Mouse (Mus musculus) liver, adult 2 months (tissue): ENCODE data around the gene Fgr. TPM values are rescaled to one million over a fixed set of nuclear protein-coding genes. Genes with fewer than 3 reads are reported as not detected.
A peak's percentile ranks its signal among the peaks of the same experiment; 100 is the strongest.

ENCODE experiments used
- DNase-seq: peaks from one replicate; pipeline ENCODE4 v3.0.0-alpha.2; 2011; ENCODE audit warnings: low read depth, low spot score; ENCODE audit errors: extremely low read depth
- H3K27ac ChIP-seq: fragments of 200-500 bp; replicated peaks from 2 replicates; pipeline ENCODE4 v1.5.1; 2012; ENCODE audit warnings: low read depth, mild to moderate bottlenecking, control low read depth, inconsistent platforms, low read length; ENCODE audit not compliant: insufficient read depth
- H3K27me3 ChIP-seq: fragments of 200-500 bp; 2 replicates; pipeline ENCODE4 v1.6.1; 2012; ENCODE audit warnings: mild to moderate bottlenecking, moderate library complexity, low read length, inconsistent platforms; ENCODE audit not compliant: control insufficient read depth, insufficient read depth
- H3K36me3 ChIP-seq: fragments of 200-500 bp; 2 replicates; pipeline ENCODE4 v1.6.1; 2012; ENCODE audit warnings: low read length, inconsistent platforms; ENCODE audit not compliant: control insufficient read depth, insufficient read depth
- H3K4me1 ChIP-seq: fragments of 200-500 bp; 2 replicates; pipeline ENCODE4 v1.6.1; 2011; ENCODE audit warnings: low read length; ENCODE audit not compliant: control insufficient read depth, insufficient read depth
- H3K4me3 ChIP-seq: fragments of 200-500 bp; 2 replicates; pipeline ENCODE4 v1.5.1; 2011; ENCODE audit warnings: low read depth, mild to moderate bottlenecking, control low read depth, low read length, moderate library complexity; ENCODE audit not compliant: insufficient read depth
- H3K79me2 ChIP-seq: fragments of 200-500 bp; 2 replicates; pipeline ENCODE4 v1.6.1; 2012; ENCODE audit warnings: inconsistent platforms, mild to moderate bottlenecking, low read length, moderate library complexity; ENCODE audit not compliant: control insufficient read depth, insufficient read depth
- H3K9ac ChIP-seq: fragments of 200-500 bp; 2 replicates; pipeline ENCODE4 v1.6.1; 2012; ENCODE audit warnings: low read depth, mild to moderate bottlenecking, control low read depth, inconsistent platforms, low read length
- CTCF ChIP-seq: fragments of 200-500 bp; IDR thresholded peaks from 2 replicates; pipeline ENCODE4 v1.5.1; 2011; ENCODE audit warnings: low read depth, low read length, control low read depth
- POLR2A ChIP-seq: fragments of 200-500 bp; IDR thresholded peaks from 2 replicates; pipeline ENCODE4 v1.6.1; 2011; ENCODE audit warnings: low read length, control low read depth; ENCODE audit not compliant: insufficient read depth; ENCODE audit errors: extremely low read depth
- WGBS: fragments of 180-500 bp; shearing (Covaris S2); methylation state at CpG from one replicate; pipeline ENCODE4 v1.1.7; 2018; 5-methylcytosine and 5-hydroxymethylcytosine counted together
- polyA plus RNA-seq: library from polyadenylated mRNA; depleted of rRNA; stranded (reverse); fragments of >200 nt; gene quantifications from 2 replicates; pipeline ENCODE4 v1.2.3, GENCODE M21; 2012
- total RNA-seq: library from RNA; depleted of rRNA; stranded (reverse); fragments of >200 nt; gene quantifications from 2 replicates; pipeline ENCODE4 v1.2.3, GENCODE M21; 2014

The Fgr gene
- total and polyA plus RNA-seq, 2 experiments: 1.3 to 1.6 TPM

- Histone ChIP-seq H3K27ac (no peak overlapping the region), H3K27me3 (no peaks in the 10 kb centered on the region), H3K9ac (no peak overlapping the region), H3K79me2 (no peaks in the 10 kb centered on the region), H3K4me3 (no peak overlapping the region), H3K36me3 (no peaks in the 10 kb centered on the region), H3K4me1 (peaks cover 16% of the 10 kb centered on the region)
- no peak for DNase-seq
- no peak for TF ChIP-seq POLR2A
- no peak for TF ChIP-seq CTCF
- WGBS: 64% methylated on average over 2 of the region's 2 CpGs
These were observed 18.5 kb upstream of the Fgr start for GRCm38 (mm10) chr4:132955395-132955791.

GRCm38 (mm10) chr4:132958741-132959678 is 14.9 kb upstream of the Fgr start:
- no peaks in the 10 kb centered on the region for H3K79me2 ChIP-seq
- H3K36me3 ChIP-seq: no peaks in the 10 kb centered on the region
- peaks cover 25% of the 10 kb centered on the region for H3K4me1 ChIP-seq
- H3K27me3 ChIP-seq: no peaks in the 10 kb centered on the region
- DNase-seq: no peak
- no peak for TF ChIP-seq POLR2A
- no peak for TF ChIP-seq CTCF
- no peak overlapping the region for H3K4me3 ChIP-seq
- 16% methylated on average over 10 of the region's 10 CpGs for WGBS
- peak overlapping the region; percentile 71 for H3K27ac ChIP-seq
- peak overlapping the region; percentile 10; the same call in 1 of the 2 replicates for H3K9ac ChIP-seq

- TF ChIP-seq POLR2A (no peak), CTCF (no peak)
- H3K9ac ChIP-seq: no peak overlapping the region
- H3K79me2 ChIP-seq: no peaks in the 10 kb centered on the region
- H3K4me1 ChIP-seq: peaks cover 25% of the 10 kb centered on the region
- WGBS: 10% methylated on average over 3 of the region's 3 CpGs
- H3K4me3 ChIP-seq: no peak overlapping the region
- DNase-seq: peak; percentile 92
- peak overlapping the region; percentile 71 for H3K27ac ChIP-seq
- H3K36me3 ChIP-seq: no peaks in the 10 kb centered on the region
- H3K27me3 ChIP-seq: no peaks in the 10 kb centered on the region
These were observed 14.2 kb upstream of the Fgr start for GRCm38 (mm10) chr4:132959679-132960045.

GRCm38 (mm10) chr4:132960313-132960712 is 13.6 kb upstream of the Fgr start:
- Histone ChIP-seq H3K27me3 (no peaks in the 10 kb centered on the region), H3K4me3 (no peak overlapping the region), H3K9ac (no peak overlapping the region), H3K79me2 (no peaks in the 10 kb centered on the region), H3K4me1 (peaks cover 25% of the 10 kb centered on the region), H3K27ac (peak overlapping the region; percentile 71), H3K36me3 (no peaks in the 10 kb centered on the region)
- DNase-seq: peak; percentile 91
- TF ChIP-seq CTCF (0 out of 2 replicates have a peak, but pooled peaks have one; percentile 2), POLR2A (no peak)
- WGBS: 10% methylated on average over 5 of the region's 5 CpGs

DNA sequence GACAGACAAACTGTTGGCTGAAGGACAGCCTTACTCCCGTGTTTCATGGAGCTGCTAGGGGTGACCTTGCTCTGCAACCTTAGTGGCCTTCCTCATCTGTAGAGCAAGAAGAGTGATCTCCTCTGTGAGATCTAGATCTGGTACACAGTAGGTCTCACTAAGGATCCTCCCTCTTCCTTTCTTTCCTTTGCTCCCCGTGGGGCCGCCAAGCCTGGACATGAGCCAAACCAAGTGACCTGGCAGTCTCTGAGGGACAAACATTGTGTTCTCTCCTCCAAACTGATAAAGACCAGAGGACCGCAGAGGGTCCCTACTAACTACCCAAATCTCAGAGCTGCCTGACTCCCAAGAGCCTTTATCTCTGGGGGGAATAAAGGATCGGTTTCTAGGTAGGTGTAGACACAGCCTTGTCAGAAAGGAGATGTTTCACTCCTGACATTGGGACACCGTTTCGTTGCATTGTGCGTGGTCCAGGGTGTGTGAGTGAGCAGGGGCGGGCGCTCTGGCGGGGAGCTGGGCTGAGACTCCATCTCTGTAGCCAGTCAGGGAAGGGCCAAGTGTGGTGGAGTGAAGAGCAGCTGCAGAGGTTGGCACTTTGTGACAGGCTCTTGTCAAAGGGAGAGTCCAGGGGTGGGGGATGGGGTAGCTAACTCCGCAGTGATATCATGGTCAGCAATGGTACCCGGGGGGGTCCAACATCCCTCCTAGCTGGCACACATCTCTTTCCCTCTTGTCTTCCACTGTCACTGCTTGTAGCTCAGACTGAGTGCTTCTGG is 12.8 kb upstream of the Fgr start:
- WGBS: 39% methylated on average over 13 of the region's 13 CpGs
- 0 out of 2 replicates have a peak overlapping the region, but pooled peaks have one; percentile 10 for H3K9ac ChIP-seq
- H3K4me1 ChIP-seq: peaks cover 25% of the 10 kb centered on the region
- peak overlapping the region; percentile 71 for H3K27ac ChIP-seq
- TF ChIP-seq CTCF: no peak
- TF ChIP-seq POLR2A: no peak
- no peaks in the 10 kb centered on the region for H3K27me3 ChIP-seq
- DNase-seq: peak; percentile 68
- H3K4me3 ChIP-seq: no peak overlapping the region
- no peaks in the 10 kb centered on the region for H3K36me3 ChIP-seq
- H3K79me2 ChIP-seq: no peaks in the 10 kb centered on the region

DNA sequence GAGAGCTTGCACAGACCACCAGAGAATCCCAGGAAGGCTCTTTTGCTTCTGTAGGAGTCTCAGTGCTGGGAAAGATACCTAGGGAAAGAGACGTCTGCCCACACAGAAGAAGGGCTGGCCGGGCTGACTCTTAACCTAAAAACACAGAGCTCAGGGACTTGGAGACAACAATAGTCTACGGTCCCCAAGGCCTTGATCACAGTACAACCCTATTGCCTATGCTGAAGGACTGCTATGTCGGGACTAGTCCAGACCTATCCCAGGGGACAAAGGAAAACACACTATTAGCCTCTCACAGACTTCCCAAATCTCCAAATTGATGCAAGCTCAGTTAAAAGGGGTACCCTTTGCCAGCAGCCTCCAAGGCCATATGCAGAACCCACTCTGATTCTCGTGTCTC is 12.0 kb upstream of the Fgr start:
- no peak overlapping the region for H3K27ac ChIP-seq
- no peak overlapping the region for H3K9ac ChIP-seq
- TF ChIP-seq POLR2A: no peak
- no peak for TF ChIP-seq CTCF
- peaks cover 25% of the 10 kb centered on the region for H3K4me1 ChIP-seq
- H3K36me3 ChIP-seq: no peaks in the 10 kb centered on the region
- no peak overlapping the region for H3K4me3 ChIP-seq
- no peaks in the 10 kb centered on the region for H3K79me2 ChIP-seq
- DNase-seq: no peak
- WGBS: 93% methylated on average over 5 of the region's 5 CpGs
- H3K27me3 ChIP-seq: no peaks in the 10 kb centered on the region
